Mouse (Mus musculus) limb, embryonic 15.5 days (tissue): ENCODE results near the gene Cysltr1. TPM values are rescaled to one million over a fixed set of nuclear protein-coding genes. Genes with fewer than 3 reads are reported as not detected.

Experiments used
- ATAC-seq: fragments of 200-750 bp; cut with Nextera tagmentation; 2 replicates; pipeline ENCODE4 v1.8.0; 2017; ENCODE audit warnings: low read depth, moderate TSS enrichment; ENCODE audit not compliant: insufficient number of reproducible peaks, low FRiP score, low TSS enrichment
- H3K27ac ChIP-seq: fragments of 300-500 bp; sonication (generic); 2 replicates; pipeline ENCODE4 v1.5.1; 2015; ENCODE audit warnings: moderate library complexity, mild to moderate bottlenecking, inconsistent platforms
- H3K27me3 ChIP-seq: fragments of 300-500 bp; sonication (generic); 2 replicates; pipeline ENCODE4 v1.6.1; 2015; ENCODE audit warnings: inconsistent platforms
- H3K36me3 ChIP-seq: fragments of 300-500 bp; sonication (generic); 2 replicates; pipeline ENCODE4 v1.6.1; 2015; ENCODE audit warnings: inconsistent platforms
- H3K4me1 ChIP-seq: fragments of 300-500 bp; sonication (generic); 2 replicates; pipeline ENCODE4 v1.6.1; 2015; ENCODE audit warnings: inconsistent platforms
- H3K4me2 ChIP-seq: fragments of 300-500 bp; sonication (generic); 2 replicates; pipeline ENCODE4 v1.6.1; 2015; ENCODE audit warnings: mild to moderate bottlenecking, inconsistent platforms
- H3K4me3 ChIP-seq: fragments of 300-500 bp; sonication (generic); 2 replicates; pipeline ENCODE4 v1.5.1; 2015; ENCODE audit warnings: mild to moderate bottlenecking, inconsistent platforms
- H3K9ac ChIP-seq: fragments of 300-500 bp; sonication (generic); 2 replicates; pipeline ENCODE4 v1.6.1; 2015; ENCODE audit warnings: inconsistent platforms
- H3K9me3 ChIP-seq: fragments of 300-500 bp; sonication (generic); 2 replicates; pipeline ENCODE4 v1.6.1; 2016; ENCODE audit warnings: inconsistent platforms
- WGBS: fragments of 180-500 bp; shearing (Covaris S2); methylation state at CpG from one replicate; pipeline ENCODE4 v1.1.7; 2015; 5-methylcytosine and 5-hydroxymethylcytosine counted together
- polyA plus RNA-seq: library from polyadenylated mRNA; unstranded; fragments of >200 nt; fragmentation: Nextera tagmentation; extraction: Ambion mirVana; gene quantifications from 2 replicates; pipeline ENCODE4 v1.2.1, GENCODE M21; 2015

Gene Cysltr1
- polyA plus RNA-seq, 1 experiment from 2014 or later = 0.88 TPM

DNA sequence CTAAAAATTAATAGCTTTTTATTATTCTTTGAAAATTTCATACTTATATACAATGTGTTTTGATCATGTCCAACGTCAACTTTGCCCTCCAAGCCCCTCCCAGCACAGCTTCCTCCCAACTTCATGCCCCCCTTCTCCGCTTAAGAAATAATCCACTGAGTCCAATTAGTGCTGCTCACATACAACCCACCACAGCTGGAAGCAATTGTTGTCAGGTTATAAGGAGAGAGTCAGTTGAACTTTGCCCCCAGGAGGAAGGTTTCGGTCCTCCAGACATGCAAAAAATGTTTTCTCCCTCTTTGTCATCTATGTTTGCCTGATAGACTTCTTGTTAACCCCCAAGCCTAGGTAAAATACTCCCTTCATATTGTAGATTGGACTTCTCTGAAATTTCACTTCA, 24.5 kb downstream of the Cysltr1 start:
- Histone ChIP-seq H3K27ac (no peak overlapping the region), H3K4me1 (no peaks in the 10 kb centered on the region), H3K9me3 (no peaks in the 10 kb centered on the region), H3K9ac (no peak overlapping the region), H3K36me3 (no peaks in the 10 kb centered on the region), H3K4me3 (no peak overlapping the region), H3K27me3 (no peaks in the 10 kb centered on the region), H3K4me2 (no peak overlapping the region)
- ATAC-seq = no peak
- 31% methylated on average over 3 of the region's 3 CpGs for WGBS

GRCm38 (mm10) chrX:106555457-106555856, 48.0 kb downstream of the Cysltr1 start:
- no peak overlapping the region for H3K4me2 ChIP-seq
- no peaks in the 10 kb centered on the region for H3K36me3 ChIP-seq
- no peaks in the 10 kb centered on the region for H3K9me3 ChIP-seq
- H3K9ac ChIP-seq = no peak overlapping the region
- no peak overlapping the region for H3K27ac ChIP-seq
- H3K4me1 ChIP-seq = no peaks in the 10 kb centered on the region
- H3K27me3 ChIP-seq = no peaks in the 10 kb centered on the region
- no peak for ATAC-seq
- H3K4me3 ChIP-seq = no peak overlapping the region
- WGBS = 81% methylated on average over 2 of the region's 2 CpGs

- 38% methylated on average over 3 of the region's 3 CpGs for WGBS
- no peaks in the 10 kb centered on the region for H3K4me1 ChIP-seq
Measured at GRCm38 (mm10) chrX:106536359-106536758, 67.1 kb downstream of the Cysltr1 start.

More at GRCm38 (mm10) chrX:106536359-106536758, 67.1 kb downstream of the Cysltr1 start:
- no peak overlapping the region for H3K9ac ChIP-seq
- H3K4me2 ChIP-seq = no peak overlapping the region
- H3K36me3 ChIP-seq = no peaks in the 10 kb centered on the region
- H3K27ac ChIP-seq = no peak overlapping the region
- H3K27me3 ChIP-seq = no peaks in the 10 kb centered on the region
- no peaks in the 10 kb centered on the region for H3K9me3 ChIP-seq
- no peak for ATAC-seq
- no peak overlapping the region for H3K4me3 ChIP-seq

Other genes with a start within 250 kb of the Cysltr1 start
- gene Fndc3c1, start 118.3 kb downstream of the Cysltr1 start, polyA plus RNA-seq = 5.9 and 9.5 TPM in 2 replicates
- gene Gm5127, start 20.5 kb downstream of the Cysltr1 start, polyA plus RNA-seq = not detected in 2 replicates
- 93.8 and 114 TPM in 2 replicates for gene Rtl3, start 237.0 kb upstream of the Cysltr1 start, polyA plus RNA-seq